Mouse (Mus musculus): ENCODE measurements at regions not wholly inside any gene's neighbourhood (a gene's known extent, or its start where the extent isn't known, plus 50 kb on each side); places are given as distances from the start of the nearest gene placed in this dataset.

DNA sequence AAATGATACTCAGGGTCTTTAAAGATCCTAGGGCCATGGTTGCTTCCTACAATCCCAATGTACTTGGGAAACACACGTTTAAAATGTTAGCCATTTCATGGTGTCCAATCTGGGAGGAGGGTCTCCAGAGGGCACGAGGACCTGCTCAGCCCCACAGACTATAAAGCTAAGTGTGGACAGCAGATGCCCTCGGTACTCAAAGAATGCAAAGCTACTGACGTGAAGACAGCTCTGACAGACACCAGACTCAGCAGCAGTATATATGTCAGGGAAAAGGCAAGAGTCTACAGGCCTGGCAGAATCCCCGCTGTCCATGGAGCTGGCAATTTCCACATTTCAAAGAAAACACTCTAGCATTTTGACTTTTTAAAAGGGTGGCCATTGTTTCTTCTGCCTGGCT, 116.5 kb downstream of the Ngf start:
- TF ChIP-seq CTCF (conservative IDR thresholded peaks at IDR 0.05; ENCODE audit: insufficient read depth, insufficient read length, low read depth, low read length) (no peak), POLR2A (IDR thresholded peaks at IDR 0.05; ENCODE audit: low read depth, low read length) (no peak)

Measured in kidney, adult 2 months (tissue).